Mouse (Mus musculus): ENCODE measurements around the gene Npsr1.

GRCm38 (mm10) chr9:24307400-24307799 lies 209.6 kb downstream of the Npsr1 start:
- TF ChIP-seq POLR2AphosphoS2 (IDR thresholded peaks at IDR 0.05; ENCODE audit: low read depth, low read length): no peak
- TF ChIP-seq CTCF (conservative IDR thresholded peaks at IDR 0.05 in 1 of 2, IDR thresholded peaks at IDR 0.05 in 1 of 2; ENCODE audit: low read depth in 2 of 2, low read length in 2 of 2): no peak

All from CH12.LX (cell line).